In the genomic region with DNA sequence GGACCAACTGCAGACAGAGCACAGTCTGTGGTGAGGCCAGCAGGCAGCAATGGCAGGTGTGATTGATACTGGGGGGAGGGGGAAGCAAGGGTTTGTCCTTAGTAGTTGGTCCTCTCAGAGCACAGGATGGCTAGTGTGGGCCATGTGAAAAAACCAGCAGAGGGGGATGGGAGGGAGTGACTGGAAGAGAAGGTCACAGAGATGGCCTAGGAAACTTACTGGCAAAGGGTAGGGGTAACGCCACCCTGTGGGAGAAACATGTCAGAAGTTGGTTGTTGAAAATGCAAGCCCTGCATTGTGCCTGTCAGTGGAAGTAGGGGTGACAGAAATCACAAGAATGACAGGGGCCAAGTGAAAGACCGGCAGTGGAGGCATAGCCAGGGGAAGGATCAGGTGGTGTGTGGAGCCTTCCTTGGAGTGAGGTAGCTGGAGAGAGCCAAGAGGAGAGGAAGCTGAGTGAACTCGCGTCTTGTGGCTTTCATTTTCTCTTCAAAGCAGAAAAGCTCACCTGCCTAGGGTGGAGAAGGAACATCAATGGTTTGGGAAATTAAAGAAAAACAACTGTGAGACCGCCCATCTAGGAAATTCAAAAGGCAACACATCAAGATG, we compare ENCODE assay signal across 25 mouse cellular contexts. TPM values are rescaled to one million over a fixed set of nuclear protein-coding genes. Genes with fewer than 3 reads are reported as not detected.
DNase-seq lines count a peak whose midpoint lies in the region; ATAC-seq and TF ChIP-seq lines count a peak whose summit lies in the region.
"Had no signal": no experiment of that assay in that cellular context is flagged by ENCODE, and none has a peak within 500 bp of the region (broad histone marks: within the 10 kb centered on the region; RNA-seq: fewer than 3 reads in every experiment).

No protein-coding gene starts in this region.

- H3K4me3 ChIP-seq in megakaryocyte, embryonic 14.5 days (replicated peaks) = peak overlapping the region; percentile 81
- no peak overlapping the region for H3K4me3 ChIP-seq in layer of hippocampus, adult 2 months
- no peak overlapping the region for H3K4me3 ChIP-seq in forebrain, embryonic 16.5 days (replicated peaks; ENCODE audit: low read length)
- H3K4me3 ChIP-seq: embryonic facial prominence, embryonic 12.5 days had no signal

- no peaks in the 10 kb centered on the region for H3K27me3 ChIP-seq in megakaryocyte, embryonic 14.5 days (replicated peaks)
- H3K27me3 ChIP-seq in forebrain, embryonic 16.5 days (replicated peaks; ENCODE audit: control insufficient read depth, insufficient read depth, low read length) = no peaks in the 10 kb centered on the region
- H3K27me3 ChIP-seq: embryonic facial prominence, embryonic 12.5 days had no signal

- no peak overlapping the region for H3K4me2 ChIP-seq in forebrain, embryonic 16.5 days (ENCODE audit: low read length)
- H3K4me2 ChIP-seq: embryonic facial prominence, embryonic 12.5 days; lung, embryonic 14.5 days had no signal

- no peak for ATAC-seq in megakaryocyte, adult 5-6 weeks (ENCODE audit: poor library complexity, severe bottlenecking)
- ATAC-seq in CD4-positive, CD25-positive, alpha-beta regulatory T cell, adult 4 months = peak; percentile 47
- peak; percentile 44 for ATAC-seq in inflammation-experienced regulatory T-cells, adult 6 months
- ATAC-seq in forebrain, embryonic 16.5 days = no peak
- ATAC-seq: forebrain, embryonic 14.5 days; hindbrain, embryonic 16.5 days; intestine, postnatal 0 days had no signal

- no peak for TF ChIP-seq CTCF in layer of hippocampus, adult 2 months (conservative IDR thresholded peaks at IDR 0.05)

- WGBS in forebrain, embryonic 16.5 days = 86% methylated on average over 5 of the region's 5 CpGs

- peak; percentile 56 for DNase-seq in thymus, postnatal 25 days
- DNase-seq in ovary, adult 18-20 months (ENCODE audit: low spot score) = no peak
- DNase-seq in layer of hippocampus, adult 2 months (ENCODE audit: low spot score in 2 of 2) = no peak
- DNase-seq: adrenal gland, postnatal 14 days; cerebellum, adult 11-12 months; cerebellum, adult 9-11 months; embryo, embryonic 11 days; kidney, postnatal 25 days; left cerebral cortex, postnatal 4 days; lung, embryonic 14.5 days; lung, postnatal 14 days; midbrain, embryonic 14.5 days; right cerebral cortex, adult 18-20 months; right cerebral cortex, postnatal 4 days had no signal

- H3K27ac ChIP-seq in layer of hippocampus, adult 2 months = no peak overlapping the region
- no peak overlapping the region for H3K27ac ChIP-seq in forebrain, embryonic 16.5 days (ENCODE audit: low read length)
- H3K27ac ChIP-seq: embryonic facial prominence, embryonic 12.5 days; liver, embryonic 14.5 days had no signal

- peaks cover 93% of the 10 kb centered on the region for H3K4me1 ChIP-seq in megakaryocyte, embryonic 14.5 days
- no peaks in the 10 kb centered on the region for H3K4me1 ChIP-seq in forebrain, embryonic 16.5 days (replicated peaks; ENCODE audit: control insufficient read depth, insufficient read depth, low read length)
- H3K4me1 ChIP-seq: embryonic facial prominence, embryonic 12.5 days had no signal

- peaks cover 70% of the 10 kb centered on the region for H3K36me3 ChIP-seq in megakaryocyte, embryonic 14.5 days (replicated peaks; ENCODE audit: low read length)
- H3K36me3 ChIP-seq in forebrain, embryonic 16.5 days (ENCODE audit: control insufficient read depth, insufficient read depth) = no peaks in the 10 kb centered on the region
- H3K36me3 ChIP-seq: embryonic facial prominence, embryonic 12.5 days; G1E had no signal

- no peak overlapping the region for H3K9ac ChIP-seq in forebrain, embryonic 16.5 days (replicated peaks; ENCODE audit: low read depth, low read length)
- H3K9ac ChIP-seq: embryonic facial prominence, embryonic 12.5 days; liver, embryonic 14.5 days; lung, embryonic 14.5 days had no signal

- no peaks in the 10 kb centered on the region for H3K9me3 ChIP-seq in megakaryocyte, embryonic 14.5 days
- no peaks in the 10 kb centered on the region for H3K9me3 ChIP-seq in forebrain, embryonic 16.5 days (ENCODE audit: control insufficient read depth, low read length)
- H3K9me3 ChIP-seq: embryonic facial prominence, embryonic 12.5 days; G1E had no signal

RNA-seq across cellular contexts. Expression of gene Prkcq, which starts 22.9 kb away (rescaled TPM):
- polyA plus RNA-seq in megakaryocyte, embryonic 14.5 days (2012; ENCODE audit: insufficient read depth, low replicate concordance) = 11.0 and 22.0 TPM in 2 replicates
- total RNA-seq in megakaryocyte, adult 5-6 weeks (2015) = 3.2 and 4.3 TPM in 2 replicates
- total RNA-seq in megakaryocyte, adult 5-6 weeks (2017) = 3.5 and 3.9 TPM in 2 replicates
- 100 to 1,000 TPM; 134 to 151 TPM for polyA plus RNA-seq in CD4-positive, CD25-positive, alpha-beta regulatory T cell, adult 4 months (2017; shearing (Covaris generic))
- 100 to 1,000 TPM in 1 of 3 experiments, 10 to 100 TPM in 2; 86.5 to 144 (median 99.9) TPM for polyA plus RNA-seq in inflammation-experienced regulatory T-cells, adult 6 months (2017; shearing (Covaris generic))
- 1 to 10 TPM; 7.4 to 8.9 TPM for total RNA-seq in layer of hippocampus, adult 2 months (2021)
- polyA plus RNA-seq in forebrain, embryonic 16.5 days (2015; fragmentation: Nextera tagmentation; extraction: Ambion mirVana) = 3.0 and 4.4 TPM in 2 replicates
- polyA plus RNA-seq: G1E had no signal

Comparison
In these comparisons a context has a peak if more than half of its experiments do, and no peak if none do; other contexts are left out.
1. ATAC-seq: peak in CD4-positive, CD25-positive, alpha-beta regulatory T cell, adult 4 months (single experiment) and inflammation-experienced regulatory T-cells, adult 6 months (single experiment); none in megakaryocyte, adult 5-6 weeks (single experiment) and forebrain, embryonic 16.5 days (single experiment).